Comparison of ENCODE assay signal across 18 mouse cellular contexts in the genomic region with DNA sequence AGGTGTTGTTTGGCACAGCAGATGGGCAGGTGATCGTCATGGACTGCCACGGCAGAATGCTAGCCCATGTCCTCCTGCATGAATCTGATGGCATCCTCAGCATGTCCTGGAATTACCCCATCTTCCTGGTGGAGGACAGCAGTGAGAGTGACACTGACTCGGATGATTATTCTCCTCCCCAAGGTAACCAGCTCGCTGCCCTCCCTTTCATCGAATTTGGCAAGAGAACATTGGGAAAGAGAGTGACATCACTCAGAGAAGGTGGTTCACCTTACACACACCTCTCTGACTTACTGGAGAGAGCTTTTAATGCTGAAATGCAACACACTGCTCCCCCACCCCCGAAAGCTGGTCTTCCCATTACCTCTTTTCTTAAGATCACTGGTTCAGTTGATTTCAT.
"Had no signal": no experiment of that assay in that cellular context is flagged by ENCODE, and none has a peak within 500 bp of the region (broad histone marks: within the 10 kb centered on the region; RNA-seq: fewer than 3 reads in every experiment).

No protein-coding gene starts in this region.

- H3K4me2 ChIP-seq: lung, embryonic 14.5 days; midbrain, embryonic 12.5 days; neural tube, embryonic 13.5 days; neural tube, embryonic 15.5 days had no signal

- H3K4me3 ChIP-seq: midbrain, embryonic 10.5 days; midbrain, embryonic 12.5 days; myocyte; neural tube, embryonic 13.5 days; neural tube, embryonic 15.5 days had no signal

- H3K9ac ChIP-seq: lung, embryonic 14.5 days; midbrain, embryonic 12.5 days; neural tube, embryonic 13.5 days; neural tube, embryonic 15.5 days had no signal

- H3K27ac ChIP-seq: midbrain, embryonic 10.5 days; midbrain, embryonic 12.5 days; neural tube, embryonic 13.5 days; neural tube, embryonic 15.5 days had no signal

- H3K9me3 ChIP-seq: midbrain, embryonic 10.5 days; midbrain, embryonic 12.5 days; neural tube, embryonic 13.5 days; neural tube, embryonic 15.5 days had no signal

- DNase-seq: lung, embryonic 14.5 days; lung, postnatal 10 days; lung, postnatal 4 days; midbrain, embryonic 14.5 days; retina, postnatal 1 day; right cerebral cortex, adult 18-20 months; right cerebral cortex, postnatal 25 days; right cerebral cortex, postnatal 4 days; spleen, adult 18-20 months; thymus, adult 18-20 months; thymus, postnatal 14 days; thymus, postnatal 36 days had no signal

- H3K4me1 ChIP-seq: midbrain, embryonic 10.5 days; midbrain, embryonic 12.5 days; neural tube, embryonic 13.5 days; neural tube, embryonic 15.5 days had no signal

- H3K27me3 ChIP-seq: midbrain, embryonic 12.5 days; neural tube, embryonic 13.5 days; neural tube, embryonic 15.5 days had no signal

- ATAC-seq: midbrain, embryonic 16.5 days had no signal
